Comparison of ENCODE assay signal across 20 mouse cellular contexts in the genomic region with DNA sequence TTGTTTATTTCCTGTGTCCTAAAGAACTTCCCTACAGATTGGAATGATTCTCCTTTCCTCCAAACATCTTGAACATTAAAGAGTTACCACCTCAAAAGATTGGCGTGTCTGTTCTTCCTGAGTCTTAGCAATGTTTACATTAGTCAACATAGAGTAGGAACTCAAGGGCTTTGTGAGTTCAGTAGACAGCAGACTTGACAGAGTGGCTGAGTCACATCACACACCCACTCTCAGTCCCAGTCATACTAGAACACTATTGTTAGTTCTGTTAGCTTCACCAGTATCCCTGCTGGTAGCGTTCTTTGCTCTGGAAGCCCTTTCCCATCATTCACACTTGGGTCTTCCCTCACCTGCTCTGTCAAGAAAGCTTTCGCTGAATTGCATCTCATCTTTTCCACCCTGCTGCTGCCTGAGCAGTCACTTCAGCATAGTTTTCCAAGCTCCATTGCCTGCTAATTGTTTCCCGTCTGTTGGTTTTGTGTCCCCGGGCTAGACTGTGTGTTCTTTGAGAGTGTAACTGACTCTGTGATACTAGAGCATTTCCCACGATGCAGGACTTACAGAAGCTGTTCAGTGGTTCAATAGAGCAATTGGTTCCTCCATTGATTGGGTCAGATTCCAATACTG. TPM values are rescaled to one million over a fixed set of nuclear protein-coding genes. Genes with fewer than 3 reads are reported as not detected.
A peak's percentile ranks its signal among the peaks of the same experiment; 100 is the strongest.
DNase-seq lines count a peak whose midpoint lies in the region; ATAC-seq and TF ChIP-seq lines count a peak whose summit lies in the region.
"Had no signal": no experiment of that assay in that cellular context is flagged by ENCODE, and none has a peak within 500 bp of the region (broad histone marks: within the 10 kb centered on the region; RNA-seq: fewer than 3 reads in every experiment).

No protein-coding gene starts in this region.

- no peak for DNase-seq in frontal cortex, postnatal 10 days (ENCODE audit: low spot score in 2 of 2)
- no peak for DNase-seq in lung, postnatal 0 days (ENCODE audit: low spot score)
- no peak for DNase-seq in lung, adult 2 months
- DNase-seq in NIH3T3 (ENCODE audit: low read depth) = peak; percentile 13
- DNase-seq in retina, postnatal 1 day = peak; percentile 65
- no peak for DNase-seq in layer of hippocampus, postnatal 25 days (ENCODE audit: extremely low spot score in 1 of 2, low spot score in 1 of 2)
- DNase-seq in embryo, embryonic 10 days (ENCODE audit: low spot score) = no peak
- DNase-seq: adrenal gland, postnatal 10 days; cerebellum, adult 11-12 months; cerebellum, adult 9-10 months; cerebellum, postnatal 25 days; gastrocnemius, postnatal 25 days; heart, postnatal 4 days had no signal

- WGBS in lung, postnatal 0 days = 63% methylated on average over 6 of the region's 6 CpGs
- WGBS in lung, adult 2 months = 67% methylated on average over 6 of the region's 6 CpGs

- TF ChIP-seq EP300 in lung, postnatal 0 days (IDR thresholded peaks at IDR 0.05) = peak; percentile 36; the same call in 1 of the 2 replicates

- no peak overlapping the region for H3K4me2 ChIP-seq in lung, postnatal 0 days (replicated peaks; ENCODE audit: low read depth, low read length)
- H3K4me2 ChIP-seq: forebrain, embryonic 15.5 days; heart, embryonic 13.5 days; hindbrain, embryonic 12.5 days had no signal

- H3K4me3 ChIP-seq in lung, postnatal 0 days (ENCODE audit: low read depth, low read length) = no peak overlapping the region
- no peak overlapping the region for H3K4me3 ChIP-seq in lung, adult 2 months (replicated peaks; ENCODE audit: extremely low read depth, low read depth, low read length)
- H3K4me3 ChIP-seq: embryonic facial prominence, embryonic 10.5 days; forebrain, embryonic 15.5 days; heart, embryonic 13.5 days; hindbrain, embryonic 12.5 days had no signal

- no peak for TF ChIP-seq CTCF in lung, postnatal 0 days (IDR thresholded peaks at IDR 0.05)
- TF ChIP-seq CTCF in lung, adult 2 months (IDR thresholded peaks at IDR 0.05; ENCODE audit: insufficient read depth, low read length) = no peak

- no peaks in the 10 kb centered on the region for H3K36me3 ChIP-seq in lung, postnatal 0 days (ENCODE audit: insufficient read depth, low read length)
- H3K36me3 ChIP-seq: embryonic facial prominence, embryonic 10.5 days; forebrain, embryonic 15.5 days; heart, embryonic 13.5 days; hindbrain, embryonic 12.5 days had no signal

- peak; percentile 87; the same call in 1 of the 2 replicates for ATAC-seq in frontal cortex, adult (ENCODE audit: low TSS enrichment)
- ATAC-seq in lung, postnatal 0 days = no peak
- ATAC-seq: forebrain, embryonic 15.5 days; hindbrain, embryonic 16.5 days; inflammation-experienced regulatory T-cells, adult 6 months had no signal

- no peaks in the 10 kb centered on the region for H3K9me3 ChIP-seq in lung, postnatal 0 days (ENCODE audit: low read length)
- H3K9me3 ChIP-seq: embryonic facial prominence, embryonic 10.5 days; forebrain, embryonic 15.5 days; heart, embryonic 13.5 days; hindbrain, embryonic 12.5 days had no signal

- no peaks in the 10 kb centered on the region for H3K4me1 ChIP-seq in lung, postnatal 0 days (ENCODE audit: insufficient read depth, low read depth, low read length)
- H3K4me1 ChIP-seq in lung, adult 2 months (ENCODE audit: control insufficient read depth, insufficient read depth, low read length) = no peaks in the 10 kb centered on the region
- H3K4me1 ChIP-seq: forebrain, embryonic 15.5 days; heart, embryonic 13.5 days had no signal

- no peaks in the 10 kb centered on the region for H3K27me3 ChIP-seq in lung, postnatal 0 days (replicated peaks; ENCODE audit: insufficient read depth, low read length)
- H3K27me3 ChIP-seq: forebrain, embryonic 15.5 days had no signal

- TF ChIP-seq POLR2A in lung, adult 2 months (IDR thresholded peaks at IDR 0.05; ENCODE audit: borderline replicate concordance, extremely low read depth, low read depth, low read length) = no peak

- no peak overlapping the region for H3K9ac ChIP-seq in lung, postnatal 0 days (replicated peaks; ENCODE audit: low read depth)
- H3K9ac ChIP-seq: forebrain, embryonic 15.5 days; heart, embryonic 13.5 days; hindbrain, embryonic 12.5 days had no signal

- H3K27ac ChIP-seq in lung, postnatal 0 days (ENCODE audit: low read length) = no peak overlapping the region
- H3K27ac ChIP-seq: embryonic facial prominence, embryonic 10.5 days; forebrain, embryonic 15.5 days; heart, embryonic 13.5 days; hindbrain, embryonic 12.5 days had no signal

RNA-seq across cellular contexts. Expression of gene Stx16, which starts 8.2 kb away (rescaled TPM):
- polyA plus RNA-seq in lung, postnatal 0 days (2015; fragmentation: Nextera tagmentation; extraction: Ambion mirVana) = 5.2 and 7.3 TPM in 2 replicates
- 35.0 and 43.1 TPM in 2 replicates for polyA plus RNA-seq in lung, adult 2 months (2012; rRNA removed)
- 10 to 100 TPM; 54.0 to 62.2 TPM for total RNA-seq in layer of hippocampus, postnatal 25 days (2021)

RNA-seq across cellular contexts. Expression of gene Npepl1, which starts 42.2 kb away (rescaled TPM):
- 58.0 and 60.2 TPM in 2 replicates for polyA plus RNA-seq in lung, postnatal 0 days (2015; fragmentation: Nextera tagmentation; extraction: Ambion mirVana)
- 116 and 117 TPM in 2 replicates for polyA plus RNA-seq in lung, adult 2 months (2012; rRNA removed)
- 10 to 100 TPM; 12.2 to 12.8 TPM for total RNA-seq in layer of hippocampus, postnatal 25 days (2021)

Comparison
In these comparisons a context has a peak if more than half of its experiments do, and no peak if none do; other contexts are left out.
1. DNase-seq: peak in NIH3T3 (single experiment) and retina, postnatal 1 day (single experiment); none in frontal cortex, postnatal 10 days (0 of 2), lung, postnatal 0 days (single experiment), lung, adult 2 months (single experiment), layer of hippocampus, postnatal 25 days (0 of 2) and embryo, embryonic 10 days (single experiment).